Mouse (Mus musculus): ENCODE data around the gene Dennd6b.

The Dennd6b gene

GRCm38 (mm10) chr15:89182328-89182741 lies 14.0 kb downstream of the Dennd6b start:
- no peak for DNase-seq (ENCODE audit: extremely low spot score, low read depth, low spot score)

- no peak for DNase-seq (ENCODE audit: extremely low spot score, low read depth, low spot score)
Measured at GRCm38 (mm10) chr15:89181561-89182270, 14.6 kb downstream of the Dennd6b start.

- DNase-seq (ENCODE audit: extremely low spot score, low read depth, low spot score), result no peak
Measured at GRCm38 (mm10) chr15:89180571-89181229, 15.6 kb downstream of the Dennd6b start, which contains the start of gene Plxnb2. Gene Plxnb2 (minus strand): TSS chr15:89180788.

GRCm38 (mm10) chr15:89180081-89180541 lies 16.2 kb downstream of the Dennd6b start:
- no peak for DNase-seq (ENCODE audit: extremely low spot score, low read depth, low spot score)

- no peak for DNase-seq (ENCODE audit: extremely low spot score, low read depth, low spot score)
Measured at GRCm38 (mm10) chr15:89179630-89179964, 16.7 kb downstream of the Dennd6b start.

- no peak for DNase-seq (ENCODE audit: extremely low spot score, low read depth, low spot score)
Measured at GRCm38 (mm10) chr15:89178954-89179629, 17.2 kb downstream of the Dennd6b start.

- DNase-seq (ENCODE audit: extremely low spot score, low read depth, low spot score), result no peak
Measured at GRCm38 (mm10) chr15:89178260-89178860, 17.9 kb downstream of the Dennd6b start.

GRCm38 (mm10) chr15:89177576-89178259 lies 18.6 kb downstream of the Dennd6b start:
- no peak for DNase-seq (ENCODE audit: extremely low spot score, low read depth, low spot score)

- DNase-seq (ENCODE audit: extremely low spot score, low read depth, low spot score), result no peak
Measured at GRCm38 (mm10) chr15:89177121-89177520, 19.2 kb downstream of the Dennd6b start.

GRCm38 (mm10) chr15:89175411-89176155 lies 20.7 kb downstream of the Dennd6b start:
- no peak for DNase-seq (ENCODE audit: extremely low spot score, low read depth, low spot score)

GRCm38 (mm10) chr15:89174889-89175339 lies 21.4 kb downstream of the Dennd6b start:
- DNase-seq (ENCODE audit: extremely low spot score, low read depth, low spot score), result no peak

GRCm38 (mm10) chr15:89173906-89174214 lies 22.4 kb downstream of the Dennd6b start:
- no peak for DNase-seq (ENCODE audit: extremely low spot score, low read depth, low spot score)

GRCm38 (mm10) chr15:89173024-89173905 lies 23.0 kb downstream of the Dennd6b start:
- no peak for DNase-seq (ENCODE audit: extremely low spot score, low read depth, low spot score)

GRCm38 (mm10) chr15:89172276-89172935 lies 23.9 kb downstream of the Dennd6b start:
- DNase-seq (ENCODE audit: extremely low spot score, low read depth, low spot score), result no peak

GRCm38 (mm10) chr15:89171526-89172051 lies 24.7 kb downstream of the Dennd6b start:
- no peak for DNase-seq (ENCODE audit: extremely low spot score, low read depth, low spot score)

GRCm38 (mm10) chr15:89170102-89170501 lies 26.2 kb downstream of the Dennd6b start:
- DNase-seq (ENCODE audit: extremely low spot score, low read depth, low spot score), result no peak

- DNase-seq (ENCODE audit: extremely low spot score, low read depth, low spot score), result no peak
Measured at GRCm38 (mm10) chr15:89169431-89169830, 26.9 kb downstream of the Dennd6b start.

GRCm38 (mm10) chr15:89168922-89169321 lies 27.4 kb downstream of the Dennd6b start:
- no peak for DNase-seq (ENCODE audit: extremely low spot score, low read depth, low spot score)
